Mouse (Mus musculus) left cerebral cortex, postnatal 14 days (tissue): ENCODE data around the gene Cspg4. TPM values are rescaled to one million over a fixed set of nuclear protein-coding genes. Genes with fewer than 3 reads are reported as not detected.
"Not testable (repeated sequence)": the region's sequence is repeated elsewhere in the genome, so short reads cannot be mapped to it uniquely, and the experiment has no call there.

ENCODE experiments used
- DNase-seq, 2 experiments: peaks; one replicate each; pipeline ENCODE4 v3.0.0; 2021 to 2022; ENCODE audit warnings: low spot score in 2 of 2, mixed read lengths in 1 of 2
- intact Hi-C: fragments of 180-260 bp; cut with DNase I; formaldehyde crosslinking; loops from one replicate; pipeline ENCODE4 v1.15.1; 2025
- total RNA-seq, 2 experiments: library from RNA; stranded (reverse); gene quantifications; 2 replicates each; pipeline ENCODE4 v1.2.3; 2021

The Cspg4 gene
- total RNA-seq, 2 experiments from 2014 or later, result 21.4 to 25.0 TPM

DNA sequence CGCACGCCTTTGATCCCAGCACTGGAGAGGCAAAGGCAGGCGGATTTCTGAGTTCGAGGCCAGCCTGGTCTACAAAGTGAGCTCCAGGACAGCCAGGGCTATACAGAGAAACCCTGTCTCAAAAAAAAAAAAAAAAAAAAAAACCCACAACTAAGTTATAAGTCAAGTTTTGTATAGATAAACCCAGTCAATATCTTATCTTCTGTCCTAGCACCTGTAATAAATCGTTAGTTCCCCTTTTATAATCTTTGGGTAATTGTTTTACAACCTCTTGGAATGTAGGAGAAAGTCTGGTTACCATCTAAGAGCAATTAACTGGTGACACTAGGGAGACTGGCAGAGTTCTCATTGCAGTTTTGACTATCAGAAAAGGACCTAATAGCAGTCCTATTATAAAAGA is 83.9 kb downstream of the Cspg4 start:
- DNase-seq, intact Hi-C loops: not testable (repeated sequence)

Other genes starting within 250 kb of the Cspg4 start
- gene Lingo1, start 68.6 kb upstream of the Cspg4 start, total RNA-seq, result 100 to 1,000 TPM; 490 to 503 TPM
- gene Odf3l1, start 354 bp upstream of the Cspg4 start, total RNA-seq, result not detected
- gene Snx33, start 63.3 kb downstream of the Cspg4 start, total RNA-seq, result 1 to 10 TPM; 4.6 to 5.2 TPM
- gene Imp3, start 72.4 kb downstream of the Cspg4 start, total RNA-seq, result 10 to 100 TPM; 50.6 to 51.1 TPM
- 10 to 100 TPM; 17.3 to 17.7 TPM for gene Snupn, start 85.8 kb downstream of the Cspg4 start, total RNA-seq
- gene Ptpn9, start 129.9 kb downstream of the Cspg4 start, total RNA-seq, result 10 to 100 TPM; 25.8 to 27.7 TPM
- 10 to 100 TPM; 27.1 to 28.5 TPM for gene Sin3a, start 207.0 kb downstream of the Cspg4 start, total RNA-seq